Mouse (Mus musculus): ENCODE data around the gene Safb2.
"Not testable (repeated sequence)": the region's sequence is repeated elsewhere in the genome, so short reads cannot be mapped to it uniquely, and the experiment has no call there.

The Safb2 gene

GRCm38 (mm10) chr17:56584257-56585130, at the start of gene Safb2, which contains the start of gene Safb:
Safb2 (minus strand) TSS chr17:56584585.
Safb (plus strand) TSS chr17:56584825.
- DNase-seq: peak; percentile 99

GRCm38 (mm10) chr17:56634023-56634422, 49.6 kb upstream of the Safb2 start:
- no peak for DNase-seq

- DNase-seq: no peak
Measured at GRCm38 (mm10) chr17:56631807-56632206, 47.4 kb upstream of the Safb2 start.

GRCm38 (mm10) chr17:56629800-56630781, 45.7 kb upstream of the Safb2 start:
- DNase-seq: not testable (repeated sequence)

- no peak for DNase-seq
Measured at GRCm38 (mm10) chr17:56627530-56628277, 43.3 kb upstream of the Safb2 start, which contains the start of gene Catsperd. Catsperd (plus strand) TSS chr17:56628143.

GRCm38 (mm10) chr17:56626754-56627470, 42.5 kb upstream of the Safb2 start, which contains the start of gene Lonp1:
Lonp1 (minus strand) TSS chr17:56626887.
- DNase-seq: peak; percentile 96

- DNase-seq: no peak
Measured at GRCm38 (mm10) chr17:56626260-56626659, 41.9 kb upstream of the Safb2 start.

GRCm38 (mm10) chr17:56625495-56625894, 41.1 kb upstream of the Safb2 start:
- DNase-seq: no peak

GRCm38 (mm10) chr17:56617628-56618027, 33.2 kb upstream of the Safb2 start:
- DNase-seq: no peak

GRCm38 (mm10) chr17:56616725-56617124, 32.3 kb upstream of the Safb2 start:
- DNase-seq: no peak

GRCm38 (mm10) chr17:56615792-56616191, 31.4 kb upstream of the Safb2 start:
- DNase-seq: no peak

- DNase-seq: no peak
Measured at GRCm38 (mm10) chr17:56615136-56615784, 30.9 kb upstream of the Safb2 start.

- DNase-seq: no peak
Measured at GRCm38 (mm10) chr17:56614391-56615135, 30.2 kb upstream of the Safb2 start.

GRCm38 (mm10) chr17:56613893-56614292, 29.5 kb upstream of the Safb2 start:
- DNase-seq: peak; percentile 28

GRCm38 (mm10) chr17:56613236-56613844, 29.0 kb upstream of the Safb2 start, which contains the start of gene Rpl36:
Rpl36 (plus strand) TSS chr17:56613416.
- peak; percentile 92 for DNase-seq

GRCm38 (mm10) chr17:56612565-56612939, 28.2 kb upstream of the Safb2 start:
- DNase-seq: not testable (repeated sequence)

GRCm38 (mm10) chr17:56611861-56612564, 27.6 kb upstream of the Safb2 start:
- no peak for DNase-seq

GRCm38 (mm10) chr17:56611323-56611722, 26.9 kb upstream of the Safb2 start:
- DNase-seq: no peak

All from thymus, postnatal 25 days (tissue).